Mouse (Mus musculus): ENCODE measurements around the gene Rsrp1.

Rsrp1 gene

DNA sequence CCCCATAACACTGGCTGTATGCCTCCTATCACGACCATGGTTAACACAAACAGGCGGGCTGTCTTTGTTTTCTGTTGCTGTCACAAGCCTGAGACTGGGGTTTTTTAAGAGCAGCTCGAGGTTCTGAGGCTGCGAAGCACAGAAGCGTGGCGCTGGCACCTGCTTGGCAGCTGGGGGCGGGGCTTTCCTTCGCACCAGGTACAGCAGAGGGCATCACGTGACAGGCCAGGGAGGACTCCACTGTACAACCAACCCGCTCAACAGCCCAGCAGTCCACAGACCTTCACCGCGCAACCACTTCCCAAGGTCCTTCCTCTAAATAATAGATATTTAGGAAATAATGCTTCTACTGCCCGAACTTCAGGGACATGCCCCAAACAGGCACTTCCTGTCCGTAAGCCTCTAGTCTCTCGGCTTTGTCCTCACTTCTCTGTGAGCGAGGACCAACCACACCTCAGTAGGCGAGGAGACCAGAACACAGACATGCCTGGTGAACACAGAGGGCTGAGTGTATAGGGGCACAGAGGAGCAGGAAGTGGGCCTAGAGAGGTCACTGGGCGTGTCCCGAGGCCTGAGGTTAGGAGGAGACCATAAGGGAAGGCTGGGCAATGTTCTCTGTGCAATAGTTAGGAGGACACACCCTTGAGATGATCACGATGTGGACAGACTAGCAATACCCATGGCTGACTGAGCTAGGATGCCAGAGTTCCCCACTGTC lies 44.7 kb downstream of the Rsrp1 start:
- DNase-seq = no peak

- no peak for DNase-seq
These were observed 45.2 kb downstream of the Rsrp1 start for GRCm38 (mm10) chr4:134968605-134968976.

DNA sequence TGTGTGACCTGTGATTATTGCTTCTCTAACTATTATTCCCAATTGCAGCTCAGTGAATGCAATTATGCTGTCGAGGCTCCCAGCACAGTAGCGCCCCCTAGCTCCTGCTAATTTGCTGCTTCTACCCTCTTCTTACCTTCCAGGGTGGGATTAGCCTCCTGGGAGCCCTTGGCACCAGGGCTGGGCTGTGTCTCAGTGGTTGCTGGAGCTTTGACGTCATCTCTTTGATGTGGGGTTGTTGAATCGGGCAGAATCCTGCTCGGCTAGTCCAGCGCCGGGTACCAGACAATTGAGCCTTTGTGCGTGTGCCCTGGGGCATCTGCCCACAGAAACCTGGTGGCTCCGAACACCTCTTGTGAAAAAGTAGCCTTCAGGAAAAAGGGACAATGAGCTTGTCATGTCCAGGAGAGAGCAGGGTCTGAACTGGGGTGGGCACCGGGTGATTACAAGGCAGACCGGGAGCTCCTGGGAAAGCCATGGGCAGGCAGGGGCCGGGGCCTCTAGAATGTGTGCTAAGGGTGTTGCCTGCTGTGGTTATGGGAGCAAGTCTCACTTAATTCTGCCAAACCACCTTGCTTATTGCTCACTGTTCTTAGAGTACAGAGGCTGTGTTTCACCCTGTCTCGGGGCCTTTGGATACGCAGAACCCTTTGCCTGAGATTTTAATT lies 52.0 kb downstream of the Rsrp1 start:
- no peak for DNase-seq

DNA sequence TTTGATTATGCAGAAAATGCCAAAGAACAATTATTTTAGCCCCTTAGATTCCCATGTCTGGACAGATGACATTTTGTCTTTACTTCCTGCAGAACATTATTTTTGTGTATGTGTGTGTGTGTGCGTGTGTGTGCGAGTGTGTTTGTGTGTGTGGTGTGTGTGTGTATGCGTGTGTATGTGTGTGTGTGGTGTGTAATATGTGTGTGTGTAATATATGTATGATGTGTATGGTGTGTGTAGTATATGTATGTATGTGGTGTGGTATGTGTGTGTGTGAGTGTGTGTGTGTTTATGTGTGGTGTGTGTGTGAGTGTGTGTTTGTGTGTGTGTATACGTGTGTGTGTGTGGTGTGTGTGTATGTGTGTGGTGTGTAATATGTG lies 52.5 kb downstream of the Rsrp1 start:
- no peak for DNase-seq

Measured in heart, adult 11 months (tissue).